Mouse (Mus musculus) lung, postnatal 0 days (tissue): ENCODE measurements at regions not wholly inside any gene's neighbourhood (a gene's known extent, or its start where the extent isn't known, plus 50 kb on each side); places are given as distances from the start of the nearest gene placed in this dataset.

ENCODE experiments used
- CTCF ChIP-seq: IDR thresholded peaks from 2 replicates; pipeline ENCODE4 v1.5.1; 2016; ENCODE audit warnings: antibody characterized with exemption, mild to moderate bottlenecking
- EP300 ChIP-seq: IDR thresholded peaks from 2 replicates; pipeline ENCODE4 v1.6.1; 2016; ENCODE audit warnings: antibody characterized with exemption, mild to moderate bottlenecking, control low read depth

- TF ChIP-seq CTCF: no peak
- no peak for TF ChIP-seq EP300
These were observed 137.9 kb upstream of the Slc35f3 start for GRCm38 (mm10) chr8:126160356-126160975.
